Mouse (Mus musculus) lung, postnatal 0 days (tissue): ENCODE results near the gene Gm867. TPM values are rescaled to one million over a fixed set of nuclear protein-coding genes. Genes with fewer than 3 reads are reported as not detected.
A peak's percentile ranks its signal among the peaks of the same experiment; 100 is the strongest.

Experiments used
- ATAC-seq: fragments of 200-750 bp; cut with Nextera tagmentation; 2 replicates; pipeline ENCODE4 v1.8.0; 2017; ENCODE audit warnings: moderate library complexity
- DNase-seq: peaks from one replicate; pipeline ENCODE4 v3.0.0-alpha.2; 2016; ENCODE audit warnings: low spot score
- H3K27ac ChIP-seq: fragments of 300-500 bp; sonication (generic); 2 replicates; pipeline ENCODE4 v1.5.1; 2014; ENCODE audit warnings: antibody characterized with exemption, mild to moderate bottlenecking, low read length, mixed read lengths
- H3K27me3 ChIP-seq: fragments of 300-500 bp; sonication (generic); replicated peaks from 2 replicates; pipeline ENCODE4 v1.6.1; 2014; ENCODE audit warnings: low read length, mixed read lengths; ENCODE audit not compliant: insufficient read depth
- H3K36me3 ChIP-seq: fragments of 300-500 bp; sonication (generic); 2 replicates; pipeline ENCODE4 v1.6.1; 2014; ENCODE audit warnings: low read length, mixed read lengths; ENCODE audit not compliant: insufficient read depth
- H3K4me1 ChIP-seq: fragments of 300-500 bp; sonication (generic); 2 replicates; pipeline ENCODE4 v1.6.1; 2014; ENCODE audit warnings: antibody characterized with exemption, low read depth, low read length, mixed read lengths; ENCODE audit not compliant: insufficient read depth
- H3K4me2 ChIP-seq: fragments of 300-500 bp; sonication (generic); replicated peaks from 2 replicates; pipeline ENCODE4 v1.6.1; 2014; ENCODE audit warnings: low read depth, mild to moderate bottlenecking, low read length, moderate library complexity, mixed read lengths
- H3K4me3 ChIP-seq: fragments of 300-500 bp; sonication (generic); 2 replicates; pipeline ENCODE4 v1.5.1; 2014; ENCODE audit warnings: low read depth, low read length
- H3K9ac ChIP-seq: fragments of 300-500 bp; sonication (generic); replicated peaks from 2 replicates; pipeline ENCODE4 v1.6.1; 2014; ENCODE audit warnings: low read depth, mild to moderate bottlenecking
- H3K9me3 ChIP-seq: fragments of 300-500 bp; sonication (generic); 2 replicates; pipeline ENCODE4 v1.6.1; 2016; ENCODE audit warnings: low read length, mixed read lengths
- CTCF ChIP-seq: IDR thresholded peaks from 2 replicates; pipeline ENCODE4 v1.5.1; 2016; ENCODE audit warnings: antibody characterized with exemption, mild to moderate bottlenecking
- EP300 ChIP-seq: IDR thresholded peaks from 2 replicates; pipeline ENCODE4 v1.6.1; 2016; ENCODE audit warnings: antibody characterized with exemption, mild to moderate bottlenecking, control low read depth
- WGBS: fragments of 180-500 bp; shearing (Covaris S2); extraction: QIAGEN DNeasy Blood & Tissue Kit; methylation state at CpG from one replicate; pipeline ENCODE4 v1.1.7; 2014; 5-methylcytosine and 5-hydroxymethylcytosine counted together
- polyA plus RNA-seq: library from polyadenylated mRNA; unstranded; fragments of >200 nt; fragmentation: Nextera tagmentation; extraction: Ambion mirVana; gene quantifications from 2 replicates; pipeline ENCODE4 v1.2.1, GENCODE M21; 2015

Gm867 gene
- polyA plus RNA-seq, 1 experiment from 2014 or later, result 6.0 TPM

- no peak overlapping the region for H3K4me3 ChIP-seq
- ATAC-seq (no peak), DNase-seq (no peak)
- H3K4me1 ChIP-seq, result no peaks in the 10 kb centered on the region
- TF ChIP-seq EP300 (no peak), CTCF (no peak)
- H3K9me3 ChIP-seq, result no peaks in the 10 kb centered on the region
- peak overlapping the region; percentile 52; the same call in 1 of the 2 replicates for H3K27ac ChIP-seq
- no peaks in the 10 kb centered on the region for H3K36me3 ChIP-seq
- H3K4me2 ChIP-seq, result no peak overlapping the region
- no peak overlapping the region for H3K9ac ChIP-seq
- H3K27me3 ChIP-seq, result no peaks in the 10 kb centered on the region
- 89% methylated on average over 7 of the region's 7 CpGs for WGBS
These were observed 4.7 kb upstream of the Gm867 start for GRCm38 (mm10) chr10:75945213-75945612.

- Histone ChIP-seq H3K4me3 (no peak overlapping the region), H3K9ac (no peak overlapping the region), H3K4me1 (no peaks in the 10 kb centered on the region), H3K9me3 (no peaks in the 10 kb centered on the region), H3K4me2 (no peak overlapping the region), H3K27ac (peak overlapping the region; percentile 7; the same call in 1 of the 2 replicates), H3K27me3 (no peaks in the 10 kb centered on the region), H3K36me3 (no peaks in the 10 kb centered on the region)
- DNase-seq, result peak; percentile 90
- TF ChIP-seq EP300 (peak; percentile 58), CTCF (no peak)
- 28% methylated on average over 11 of the region's 11 CpGs for WGBS
- ATAC-seq, result peak; percentile 73
These were observed 3.7 kb upstream of the Gm867 start for GRCm38 (mm10) chr10:75944066-75944772.

- Histone ChIP-seq H3K4me2 (no peak within 1 kb of the TSS), H3K4me1 (no peaks in the 10 kb centered on the region), H3K9ac (no peak within 1 kb of the TSS), H3K36me3 (no peaks in the 10 kb centered on the region), H3K4me3 (no peak within 1 kb of the TSS), H3K27me3 (no peaks in the 10 kb centered on the region), H3K27ac (peak within 1 kb of the TSS; percentile 7; the same call in 1 of the 2 replicates), H3K9me3 (no peaks in the 10 kb centered on the region)
- no peak for TF ChIP-seq CTCF
- TF ChIP-seq EP300, result no peak
- no peak for DNase-seq
- ATAC-seq, result no peak
- 58% methylated on average over 15 of the region's 15 CpGs for WGBS
These were observed 2.4 kb upstream of the Gm867 start, which contains the start of gene Vpreb3 for GRCm38 (mm10) chr10:75942736-75943477. Gene Vpreb3 (plus strand): TSS chr10:75943057.

GRCm38 (mm10) chr10:75941042-75941824 is 761 bp upstream of the Gm867 start:
- ATAC-seq (no peak), DNase-seq (no peak)
- H3K36me3 ChIP-seq, result no peaks in the 10 kb centered on the region
- no peak for TF ChIP-seq CTCF
- no peak for TF ChIP-seq EP300
- H3K4me3 ChIP-seq, result no peak overlapping the region
- H3K4me1 ChIP-seq, result no peaks in the 10 kb centered on the region
- no peak overlapping the region for H3K4me2 ChIP-seq
- H3K9ac ChIP-seq, result no peak overlapping the region
- no peaks in the 10 kb centered on the region for H3K9me3 ChIP-seq
- WGBS, result 69% methylated on average over 9 of the region's 9 CpGs
- H3K27ac ChIP-seq, result no peak overlapping the region
- no peaks in the 10 kb centered on the region for H3K27me3 ChIP-seq

GRCm38 (mm10) chr10:75939481-75940234 is 814 bp downstream of the Gm867 start:
- ATAC-seq (no peak), DNase-seq (no peak)
- no peak overlapping the region for H3K9ac ChIP-seq
- no peaks in the 10 kb centered on the region for H3K4me1 ChIP-seq
- no peaks in the 10 kb centered on the region for H3K9me3 ChIP-seq
- WGBS, result 62% methylated on average over 9 of the region's 9 CpGs
- no peak overlapping the region for H3K27ac ChIP-seq
- no peaks in the 10 kb centered on the region for H3K27me3 ChIP-seq
- no peak overlapping the region for H3K4me3 ChIP-seq
- no peaks in the 10 kb centered on the region for H3K36me3 ChIP-seq
- TF ChIP-seq CTCF (no peak), EP300 (no peak)
- H3K4me2 ChIP-seq, result no peak overlapping the region
